Mouse (Mus musculus) liver, embryonic 15.5 days (tissue): ENCODE results near the gene Wdr93. TPM values are rescaled to one million over a fixed set of nuclear protein-coding genes. Genes with fewer than 3 reads are reported as not detected.

Source experiments
- ATAC-seq: fragments of 200-750 bp; cut with Nextera tagmentation; 2 replicates; pipeline ENCODE4 v1.8.0; 2017; ENCODE audit warnings: moderate number of reproducible peaks, mild to moderate bottlenecking, moderate library complexity; ENCODE audit not compliant: insufficient read depth
- H3K27ac ChIP-seq: fragments of 300-500 bp; sonication (generic); replicated peaks from 2 replicates; pipeline ENCODE4 v1.5.1; 2015; ENCODE audit warnings: mild to moderate bottlenecking, inconsistent platforms
- H3K27me3 ChIP-seq: fragments of 300-500 bp; sonication (generic); 2 replicates; pipeline ENCODE4 v1.6.1; 2015; ENCODE audit warnings: mild to moderate bottlenecking, inconsistent platforms
- H3K36me3 ChIP-seq: fragments of 300-500 bp; sonication (generic); replicated peaks from 2 replicates; pipeline ENCODE4 v1.6.1; 2015; ENCODE audit warnings: moderate library complexity, mild to moderate bottlenecking, inconsistent platforms
- H3K4me1 ChIP-seq: fragments of 300-500 bp; sonication (generic); replicated peaks from 2 replicates; pipeline ENCODE4 v1.6.1; 2015; ENCODE audit warnings: inconsistent platforms
- H3K4me2 ChIP-seq: fragments of 300-500 bp; sonication (generic); 2 replicates; pipeline ENCODE4 v1.6.1; 2015; ENCODE audit warnings: moderate library complexity, mild to moderate bottlenecking, inconsistent platforms
- H3K4me3 ChIP-seq: fragments of 300-500 bp; sonication (generic); replicated peaks from 2 replicates; pipeline ENCODE4 v1.5.1; 2015; ENCODE audit warnings: mild to moderate bottlenecking, inconsistent platforms
- H3K9ac ChIP-seq: fragments of 300-500 bp; sonication (generic); 2 replicates; pipeline ENCODE4 v1.6.1; 2015; ENCODE audit warnings: moderate library complexity, mild to moderate bottlenecking, inconsistent platforms
- H3K9me3 ChIP-seq: fragments of 300-500 bp; sonication (generic); replicated peaks from 2 replicates; pipeline ENCODE4 v1.6.1; 2016; ENCODE audit warnings: inconsistent platforms
- WGBS: fragments of 180-500 bp; shearing (Covaris S2); methylation state at CpG from one replicate; pipeline ENCODE4 v1.1.7; 2015; ENCODE audit warnings: mixed read lengths; ENCODE audit not compliant: insufficient replicate concordance; 5-methylcytosine and 5-hydroxymethylcytosine counted together
- polyA plus RNA-seq: library from polyadenylated mRNA; unstranded; fragments of >200 nt; fragmentation: Nextera tagmentation; extraction: Ambion mirVana; gene quantifications from 2 replicates; pipeline ENCODE4 v1.2.1, GENCODE M21; 2015

Gene Wdr93
- polyA plus RNA-seq, 1 experiment from 2014 or later = 0.05 TPM

GRCm38 (mm10) chr7:79729169-79729568, 13.8 kb upstream of the Wdr93 start:
- Histone ChIP-seq H3K4me3 (no peak overlapping the region), H3K27ac (no peak overlapping the region), H3K4me2 (no peak overlapping the region), H3K9ac (no peak overlapping the region), H3K36me3 (no peaks in the 10 kb centered on the region), H3K9me3 (no peaks in the 10 kb centered on the region), H3K27me3 (peaks cover 6% of the 10 kb centered on the region; the same call in 1 of the 2 replicates), H3K4me1 (no peaks in the 10 kb centered on the region)
- ATAC-seq = no peak
- WGBS = 7% methylated on average over 8 of the region's 8 CpGs

- no peak overlapping the region for H3K27ac ChIP-seq
- peaks cover 6% of the 10 kb centered on the region; the same call in 1 of the 2 replicates for H3K27me3 ChIP-seq
- H3K9me3 ChIP-seq = no peaks in the 10 kb centered on the region
- 48% methylated on average over 11 of the region's 11 CpGs for WGBS
- H3K4me2 ChIP-seq = no peak overlapping the region
- H3K4me3 ChIP-seq = no peak overlapping the region
- H3K9ac ChIP-seq = no peak overlapping the region
- ATAC-seq = no peak
- no peaks in the 10 kb centered on the region for H3K4me1 ChIP-seq
- H3K36me3 ChIP-seq = no peaks in the 10 kb centered on the region
Observed at GRCm38 (mm10) chr7:79729743-79730370, 13.1 kb upstream of the Wdr93 start.

GRCm38 (mm10) chr7:79731438-79731837, 11.5 kb upstream of the Wdr93 start:
- H3K27me3 ChIP-seq = no peaks in the 10 kb centered on the region
- no peak overlapping the region for H3K27ac ChIP-seq
- H3K4me2 ChIP-seq = no peak overlapping the region
- no peaks in the 10 kb centered on the region for H3K4me1 ChIP-seq
- ATAC-seq = no peak
- no peak overlapping the region for H3K4me3 ChIP-seq
- H3K9ac ChIP-seq = no peak overlapping the region
- 68% methylated on average over 13 of the region's 13 CpGs for WGBS
- H3K9me3 ChIP-seq = no peaks in the 10 kb centered on the region
- no peaks in the 10 kb centered on the region for H3K36me3 ChIP-seq

- H3K27ac ChIP-seq = no peak within 1 kb of the TSS
- H3K4me2 ChIP-seq = no peak within 1 kb of the TSS
- WGBS = 48% methylated on average over 4 of the region's 4 CpGs
- no peaks in the 10 kb centered on the region for H3K4me1 ChIP-seq
- H3K9me3 ChIP-seq = no peaks in the 10 kb centered on the region
- no peak within 1 kb of the TSS for H3K4me3 ChIP-seq
- ATAC-seq = no peak
- H3K9ac ChIP-seq = no peak within 1 kb of the TSS
- H3K36me3 ChIP-seq = no peaks in the 10 kb centered on the region
- no peaks in the 10 kb centered on the region for H3K27me3 ChIP-seq
Observed at GRCm38 (mm10) chr7:79732622-79733021, 10.3 kb upstream of the Wdr93 start, which contains the start of gene Plin1. Gene Plin1, minus strand, starts transcription at chr7:79732903.

- Histone ChIP-seq H3K4me1 (no peaks in the 10 kb centered on the region), H3K4me2 (no peak overlapping the region), H3K4me3 (no peak overlapping the region), H3K9ac (no peak overlapping the region), H3K9me3 (no peaks in the 10 kb centered on the region), H3K27me3 (no peaks in the 10 kb centered on the region), H3K36me3 (no peaks in the 10 kb centered on the region), H3K27ac (no peak overlapping the region)
- 71% methylated on average over 8 of the region's 8 CpGs for WGBS
- no peak for ATAC-seq
Observed at GRCm38 (mm10) chr7:79734563-79734962, 8.4 kb upstream of the Wdr93 start.

- Histone ChIP-seq H3K27ac (no peak overlapping the region), H3K9ac (no peak overlapping the region), H3K27me3 (no peaks in the 10 kb centered on the region), H3K36me3 (no peaks in the 10 kb centered on the region), H3K4me1 (no peaks in the 10 kb centered on the region), H3K4me2 (no peak overlapping the region), H3K4me3 (no peak overlapping the region), H3K9me3 (no peaks in the 10 kb centered on the region)
- no peak for ATAC-seq
- 73% methylated on average over 14 of the region's 14 CpGs for WGBS
Observed at GRCm38 (mm10) chr7:79736511-79736910, 6.5 kb upstream of the Wdr93 start.

GRCm38 (mm10) chr7:79738913-79739312, 4.0 kb upstream of the Wdr93 start:
- no peak overlapping the region for H3K4me2 ChIP-seq
- H3K27me3 ChIP-seq = no peaks in the 10 kb centered on the region
- no peak overlapping the region for H3K9ac ChIP-seq
- no peak overlapping the region for H3K27ac ChIP-seq
- H3K9me3 ChIP-seq = no peaks in the 10 kb centered on the region
- H3K4me1 ChIP-seq = peaks cover 13% of the 10 kb centered on the region
- 78% methylated on average over 2 of the region's 2 CpGs for WGBS
- H3K36me3 ChIP-seq = no peaks in the 10 kb centered on the region
- H3K4me3 ChIP-seq = no peak overlapping the region
- ATAC-seq = no peak

GRCm38 (mm10) chr7:79740279-79740678, 2.7 kb upstream of the Wdr93 start:
- no peak overlapping the region for H3K4me3 ChIP-seq
- H3K9ac ChIP-seq = no peak overlapping the region
- no peak overlapping the region for H3K27ac ChIP-seq
- peaks cover 13% of the 10 kb centered on the region for H3K4me1 ChIP-seq
- no peak overlapping the region for H3K4me2 ChIP-seq
- H3K27me3 ChIP-seq = no peaks in the 10 kb centered on the region
- no peaks in the 10 kb centered on the region for H3K9me3 ChIP-seq
- no peaks in the 10 kb centered on the region for H3K36me3 ChIP-seq
- no peak for ATAC-seq
- 61% methylated on average over 4 of the region's 4 CpGs for WGBS

GRCm38 (mm10) chr7:79742277-79742658, 695 bp upstream of the Wdr93 start:
- H3K27ac ChIP-seq = no peak overlapping the region
- H3K4me2 ChIP-seq = peak overlapping the region; percentile 89
- no peak for ATAC-seq
- no peaks in the 10 kb centered on the region for H3K9me3 ChIP-seq
- H3K4me3 ChIP-seq = peak overlapping the region; percentile 64
- no peaks in the 10 kb centered on the region for H3K27me3 ChIP-seq
- H3K36me3 ChIP-seq = no peaks in the 10 kb centered on the region
- 10% methylated on average over 11 of the region's 11 CpGs for WGBS
- H3K4me1 ChIP-seq = peaks cover 13% of the 10 kb centered on the region
- H3K9ac ChIP-seq = peak overlapping the region; percentile 30; the same call in 1 of the 2 replicates

- Histone ChIP-seq H3K9me3 (no peaks in the 10 kb centered on the region), H3K9ac (no peak overlapping the region), H3K27ac (no peak overlapping the region), H3K4me2 (no peak overlapping the region), H3K4me3 (no peak overlapping the region), H3K27me3 (no peaks in the 10 kb centered on the region), H3K36me3 (no peaks in the 10 kb centered on the region), H3K4me1 (peaks cover 13% of the 10 kb centered on the region)
- ATAC-seq = no peak
- WGBS = 69% methylated on average over 9 of the region's 9 CpGs
Observed at GRCm38 (mm10) chr7:79744051-79744450, 1.1 kb downstream of the Wdr93 start.

GRCm38 (mm10) chr7:79744585-79744984, 1.6 kb downstream of the Wdr93 start:
- H3K27ac ChIP-seq = no peak overlapping the region
- H3K4me3 ChIP-seq = no peak overlapping the region
- H3K9ac ChIP-seq = no peak overlapping the region
- no peaks in the 10 kb centered on the region for H3K36me3 ChIP-seq
- H3K9me3 ChIP-seq = no peaks in the 10 kb centered on the region
- ATAC-seq = no peak
- H3K27me3 ChIP-seq = no peaks in the 10 kb centered on the region
- peaks cover 13% of the 10 kb centered on the region for H3K4me1 ChIP-seq
- 28% methylated on average over 5 of the region's 5 CpGs for WGBS
- no peak overlapping the region for H3K4me2 ChIP-seq

- no peak for ATAC-seq
- no peaks in the 10 kb centered on the region for H3K36me3 ChIP-seq
- H3K9ac ChIP-seq = no peak overlapping the region
- H3K27ac ChIP-seq = no peak overlapping the region
- H3K27me3 ChIP-seq = no peaks in the 10 kb centered on the region
- H3K4me2 ChIP-seq = no peak overlapping the region
- WGBS = 43% methylated on average over 6 of the region's 6 CpGs
- H3K4me3 ChIP-seq = no peak overlapping the region
- peaks cover 8% of the 10 kb centered on the region for H3K4me1 ChIP-seq
- H3K9me3 ChIP-seq = no peaks in the 10 kb centered on the region
Observed at GRCm38 (mm10) chr7:79747659-79748058, 4.7 kb downstream of the Wdr93 start.
